Mouse (Mus musculus) olfactory bulb, adult 2 months (tissue): ENCODE measurements around the gene Ildr1.

Experiments used
- CTCF ChIP-seq: fragments of 200-500 bp; IDR thresholded peaks from 2 replicates; pipeline ENCODE4 v1.5.1; 2012; ENCODE audit warnings: low read depth, mild to moderate bottlenecking, low read length, moderate library complexity; ENCODE audit not compliant: insufficient read depth
- POLR2A ChIP-seq: fragments of 200-500 bp; IDR thresholded peaks from 2 replicates; pipeline ENCODE4 v1.6.1; 2012; ENCODE audit warnings: mild to moderate bottlenecking, low read depth, low read length, moderate library complexity; ENCODE audit not compliant: insufficient read depth

- TF ChIP-seq POLR2A, result no peak
- TF ChIP-seq CTCF, result no peak
Measured at GRCm38 (mm10) chr16:36663484-36663883, 30.3 kb upstream of the Ildr1 start.
